Mouse (Mus musculus) gonadal fat pad, adult 2 months (tissue): ENCODE measurements at regions not wholly inside any gene's neighbourhood (a gene's known extent, or its start where the extent isn't known, plus 50 kb on each side); places are given as distances from the start of the nearest gene placed in this dataset.

ENCODE experiments used
- DNase-seq: peaks from one replicate; pipeline ENCODE4 v3.0.0-alpha.2; 2012; ENCODE audit warnings: low read depth

DNA sequence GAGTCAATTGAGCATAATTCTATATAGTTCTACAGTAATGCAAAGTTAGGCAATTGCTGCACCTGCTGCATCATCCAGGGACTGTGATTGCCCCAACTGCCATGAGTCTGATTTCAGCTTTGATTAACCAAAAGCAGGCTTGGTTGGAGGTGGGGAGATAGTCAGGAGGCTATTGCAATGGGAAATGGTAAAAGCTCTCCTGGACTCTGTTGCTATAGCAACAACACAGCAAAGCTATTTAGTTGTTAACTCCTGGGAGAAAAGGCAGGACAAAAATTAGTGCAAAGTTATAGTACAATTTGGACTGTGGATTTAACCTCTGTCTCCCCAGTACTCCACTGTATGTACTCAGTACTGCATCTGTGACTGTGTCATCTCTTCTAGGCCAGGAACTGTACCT, 51.7 kb upstream of the Rasgrf1 start:
- DNase-seq: no peak

DNA sequence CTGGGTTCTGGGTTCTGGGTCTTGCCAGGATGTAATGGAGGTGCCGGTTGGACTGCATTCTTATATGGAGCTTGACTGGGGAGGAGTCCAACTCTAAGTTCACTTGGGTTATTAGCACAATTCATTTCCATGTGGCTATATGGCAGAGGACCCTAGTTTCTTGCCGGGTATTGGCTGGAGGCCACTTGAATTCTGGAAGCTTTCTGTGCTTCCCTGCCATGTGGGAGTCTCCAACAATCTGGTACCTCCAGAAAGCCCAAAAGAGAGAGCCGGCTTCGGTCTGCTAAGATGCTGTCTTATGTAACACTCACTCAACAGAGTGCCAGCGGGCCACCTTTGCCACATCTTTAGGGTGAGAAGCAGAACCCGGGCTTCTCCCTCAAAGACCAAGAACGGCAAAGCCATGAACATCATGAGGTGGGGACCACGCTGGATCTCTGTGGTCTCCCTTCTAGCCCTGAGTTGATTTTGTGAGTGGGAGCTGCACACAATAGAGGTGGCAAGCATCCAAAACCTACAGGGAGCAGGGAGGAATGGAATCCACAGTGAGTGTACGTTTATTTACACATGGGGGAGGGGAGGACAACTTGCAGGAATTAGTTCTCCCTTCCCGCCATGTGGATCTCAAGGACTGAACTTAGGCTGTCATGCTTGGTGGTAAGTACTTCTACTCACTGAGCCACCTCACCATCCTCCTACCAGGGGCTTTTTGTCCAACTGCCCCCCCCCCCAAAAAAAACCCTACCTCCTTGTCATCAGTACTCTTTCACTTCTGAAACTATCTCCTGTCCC, 59.0 kb upstream of the Rasgrf1 start:
- no peak for DNase-seq

DNA sequence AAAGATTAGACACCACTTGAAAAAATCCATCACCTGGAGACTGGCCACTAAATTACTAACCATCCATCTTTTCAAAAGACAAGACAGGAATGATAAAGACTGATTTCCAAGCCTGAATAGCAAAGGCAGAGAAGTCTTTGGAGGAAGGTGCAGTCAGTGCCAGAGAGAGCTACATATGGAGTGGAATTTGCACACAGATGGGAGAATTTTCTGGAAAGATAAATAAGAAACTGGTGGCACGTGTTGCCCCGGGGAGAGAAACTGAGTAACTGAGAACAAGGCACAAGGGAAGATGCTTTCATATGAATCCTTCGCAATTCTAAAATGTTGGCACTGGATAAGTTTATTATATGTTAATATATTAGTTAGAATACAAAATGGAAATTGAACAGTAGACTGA, 59.8 kb upstream of the Rasgrf1 start:
- no peak for DNase-seq

- no peak for DNase-seq
Observed at GRCm38 (mm10) chr9:89848571-89848970, 61.1 kb upstream of the Rasgrf1 start.

GRCm38 (mm10) chr9:89846973-89847372, 62.7 kb upstream of the Rasgrf1 start:
- DNase-seq: no peak

GRCm38 (mm10) chr9:89842776-89843089, 67.0 kb upstream of the Rasgrf1 start:
- no peak for DNase-seq

GRCm38 (mm10) chr9:89841866-89842775, 67.6 kb upstream of the Rasgrf1 start:
- no peak for DNase-seq

DNA sequence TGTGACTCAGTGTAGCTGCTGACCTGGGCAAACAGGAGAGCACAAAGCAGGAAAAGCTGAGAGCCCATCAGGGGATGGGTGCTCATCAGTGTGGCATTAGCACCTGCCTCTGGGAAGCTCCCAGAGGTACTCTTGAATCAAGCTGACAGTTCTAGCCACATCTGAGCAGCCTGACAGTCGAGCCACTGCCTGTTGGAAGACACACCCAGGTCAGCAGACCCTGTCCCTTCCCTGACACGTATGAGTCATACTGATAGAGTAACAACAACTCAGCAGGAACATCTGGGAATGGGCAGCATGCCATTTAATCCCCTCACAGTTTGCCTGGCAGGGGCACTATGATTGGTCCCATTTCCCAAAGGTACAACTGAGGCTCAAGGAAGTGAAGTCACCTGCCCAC, 68.3 kb upstream of the Rasgrf1 start:
- no peak for DNase-seq

- no peak for DNase-seq
Observed at GRCm38 (mm10) chr9:89836454-89837245, 73.1 kb upstream of the Rasgrf1 start.

DNA sequence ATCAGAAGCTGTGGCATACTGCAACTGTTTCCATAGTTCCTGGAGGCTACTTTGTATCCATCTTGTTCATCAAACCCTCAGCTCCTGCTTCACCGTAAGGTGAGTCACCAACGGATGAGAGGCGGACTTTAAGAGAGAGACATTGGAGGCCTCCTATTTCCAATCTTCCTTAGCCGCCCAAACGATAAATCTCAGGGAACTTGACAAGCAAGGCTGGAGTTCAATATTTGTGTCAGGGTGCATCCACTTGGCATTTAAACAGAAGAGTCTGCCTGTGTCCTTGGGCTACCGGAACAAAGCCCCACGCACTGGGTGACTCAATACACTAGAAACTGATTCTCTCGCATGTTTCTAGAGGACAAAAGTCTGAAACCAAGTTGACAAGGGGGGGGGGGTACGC, 76.1 kb upstream of the Rasgrf1 start:
- no peak for DNase-seq

GRCm38 (mm10) chr9:89831855-89832254, 77.9 kb upstream of the Rasgrf1 start:
- DNase-seq: no peak

GRCm38 (mm10) chr9:89828156-89828555, 81.6 kb upstream of the Rasgrf1 start:
- no peak for DNase-seq

GRCm38 (mm10) chr9:89827564-89827963, 82.1 kb upstream of the Rasgrf1 start:
- DNase-seq: no peak

- DNase-seq: peak; percentile 24
Observed at GRCm38 (mm10) chr9:89826712-89827548, 82.8 kb upstream of the Rasgrf1 start.

- DNase-seq: no peak
Observed at GRCm38 (mm10) chr9:89821853-89822243, 83.6 kb upstream of the Ankrd34c start.

DNA sequence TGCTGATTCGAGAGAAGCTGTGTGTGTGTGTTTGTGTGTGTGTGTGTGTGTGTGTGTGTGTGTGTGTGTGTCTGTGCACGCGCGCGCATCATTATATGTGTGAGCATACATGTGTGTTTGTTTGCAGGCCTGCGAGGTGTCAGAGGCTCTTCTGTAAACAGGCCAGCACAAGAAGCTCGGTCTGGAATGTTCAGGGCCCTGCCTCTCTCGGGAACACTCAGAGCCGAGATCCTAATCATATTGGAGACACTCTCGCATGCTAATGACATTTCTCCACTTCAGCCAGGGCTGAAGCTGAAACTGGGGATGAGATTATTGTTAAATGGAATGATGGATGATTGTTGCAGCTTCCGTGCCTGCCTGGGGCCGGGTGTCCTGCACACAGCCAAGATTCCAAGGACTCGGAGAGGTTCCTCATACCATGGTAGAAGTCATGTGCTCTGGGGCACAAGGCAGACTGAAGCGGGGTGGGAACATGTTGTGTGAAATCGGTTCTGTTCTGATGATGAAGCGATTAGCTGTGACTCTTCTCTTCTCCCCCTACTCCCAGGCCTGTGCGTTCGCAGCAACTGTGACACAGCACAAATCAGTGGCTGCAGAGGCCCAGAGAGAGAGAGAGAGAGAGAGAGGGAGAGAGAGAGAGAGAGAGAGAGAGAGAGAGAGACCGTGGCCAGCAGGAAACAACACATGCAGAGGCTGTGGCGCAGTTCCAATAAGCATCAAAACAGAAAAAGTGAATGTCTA, 83.0 kb upstream of the Ankrd34c start:
- DNase-seq: peak; percentile 26

- no peak for DNase-seq
Observed at GRCm38 (mm10) chr9:89813616-89814318, 75.5 kb upstream of the Ankrd34c start.

- DNase-seq: no peak
Observed at GRCm38 (mm10) chr9:89807381-89807780, 69.1 kb upstream of the Ankrd34c start.

GRCm38 (mm10) chr9:89802658-89803057, 64.4 kb upstream of the Ankrd34c start:
- DNase-seq: no peak

- no peak for DNase-seq
Observed at GRCm38 (mm10) chr9:89793018-89793417, 54.7 kb upstream of the Ankrd34c start.
